Mouse (Mus musculus) spleen, postnatal 4 days (tissue): ENCODE results near the gene Map3k20.

ENCODE experiments used
- DNase-seq, 2 experiments: peaks; one replicate each; pipeline ENCODE4 v3.0.0; 2022; ENCODE audit warnings: low spot score in 2 of 2

The Map3k20 gene

GRCm38 (mm10) chr2:72478921-72479320 lies 193.5 kb downstream of the Map3k20 start:
- no peak for DNase-seq

DNA sequence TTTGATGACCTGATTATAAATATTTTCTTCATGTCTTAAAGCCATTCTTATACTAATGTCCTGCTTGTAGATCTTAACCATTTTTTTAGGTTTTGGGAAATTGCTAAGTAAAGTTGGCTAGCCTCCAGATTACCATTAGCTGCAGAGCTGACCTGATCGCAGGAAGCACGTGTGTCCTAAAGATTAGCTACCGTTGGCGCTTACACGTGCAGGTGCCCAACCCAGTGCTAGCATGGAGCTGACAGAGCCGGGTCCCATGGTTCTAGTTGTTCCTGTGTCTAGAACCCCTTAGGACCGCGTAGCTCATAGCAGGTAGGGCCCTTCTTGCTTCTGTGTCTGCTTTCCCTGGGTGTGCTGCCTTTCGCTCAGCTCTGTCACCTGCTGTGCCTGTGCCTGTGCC lies 194.4 kb downstream of the Map3k20 start:
- no peak for DNase-seq

DNA sequence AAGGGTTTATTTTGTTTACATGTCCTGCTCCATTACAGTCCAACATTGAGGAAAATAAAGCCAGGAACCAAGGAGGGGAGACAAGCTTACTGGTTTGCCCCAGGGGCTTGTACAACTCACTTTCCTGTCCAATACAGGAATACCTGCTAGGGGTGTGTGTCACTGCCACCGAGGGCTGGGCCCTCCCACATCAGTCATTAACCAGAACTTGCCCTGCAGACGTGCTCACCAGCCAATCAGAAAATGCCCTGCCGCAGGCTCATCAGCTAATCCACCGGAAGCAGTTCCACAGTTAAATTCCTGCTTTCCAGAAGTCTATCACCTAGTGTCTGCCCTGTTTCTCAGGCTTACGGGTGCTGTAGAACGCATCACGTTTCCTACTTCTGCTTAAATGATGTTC lies 206.2 kb downstream of the Map3k20 start:
- no peak for DNase-seq
